Mouse (Mus musculus) liver, postnatal 0 days (tissue): ENCODE results near the gene AU040320. TPM values are rescaled to one million over a fixed set of nuclear protein-coding genes. Genes with fewer than 3 reads are reported as not detected.

ENCODE experiments used
- ATAC-seq: fragments of 200-750 bp; cut with Nextera tagmentation; 2 replicates; pipeline ENCODE4 v1.8.0; 2017; ENCODE audit warnings: mild to moderate bottlenecking, moderate library complexity
- DNase-seq: peaks from one replicate; pipeline ENCODE4 v3.0.0-alpha.2; 2016
- H3K27ac ChIP-seq: fragments of 300-500 bp; sonication (generic); 2 replicates; pipeline ENCODE4 v1.5.1; 2014; ENCODE audit warnings: antibody characterized with exemption, moderate library complexity, mild to moderate bottlenecking, low read depth
- H3K27me3 ChIP-seq: fragments of 300-500 bp; sonication (generic); 2 replicates; pipeline ENCODE4 v1.6.1; 2014; ENCODE audit warnings: low read length, control low read depth, mixed read lengths; ENCODE audit not compliant: insufficient read depth
- H3K36me3 ChIP-seq: fragments of 300-500 bp; sonication (generic); replicated peaks from 2 replicates; pipeline ENCODE4 v1.6.1; 2014; ENCODE audit warnings: mild to moderate bottlenecking, control low read depth, low read length, moderate library complexity, mixed read lengths; ENCODE audit not compliant: insufficient read depth
- H3K4me1 ChIP-seq: fragments of 300-500 bp; sonication (generic); 2 replicates; pipeline ENCODE4 v1.6.1; 2014; ENCODE audit warnings: antibody characterized with exemption, mild to moderate bottlenecking, control low read depth; ENCODE audit not compliant: insufficient read depth
- H3K4me2 ChIP-seq: fragments of 300-500 bp; sonication (generic); 2 replicates; pipeline ENCODE4 v1.6.1; 2014; ENCODE audit warnings: low read depth, mild to moderate bottlenecking, low read length, moderate library complexity, mixed read lengths
- H3K4me3 ChIP-seq: fragments of 300-500 bp; sonication (generic); 2 replicates; pipeline ENCODE4 v1.5.1; 2014; ENCODE audit warnings: low read depth, low read length
- H3K9ac ChIP-seq: fragments of 300-500 bp; sonication (generic); replicated peaks from 2 replicates; pipeline ENCODE4 v1.6.1; 2014; ENCODE audit warnings: mild to moderate bottlenecking, moderate library complexity
- H3K9me3 ChIP-seq: fragments of 300-500 bp; sonication (generic); 2 replicates; pipeline ENCODE4 v1.6.1; 2016; ENCODE audit warnings: mild to moderate bottlenecking, control low read depth, low read length, mixed read lengths
- CTCF ChIP-seq: sonication (generic); IDR thresholded peaks from 2 replicates; pipeline ENCODE4 v1.5.1; 2016; ENCODE audit warnings: antibody characterized with exemption, low read depth
- EP300 ChIP-seq: IDR thresholded peaks from 2 replicates; pipeline ENCODE4 v1.6.1; 2016; ENCODE audit warnings: antibody characterized with exemption, low read depth, mild to moderate bottlenecking
- WGBS: fragments of 180-500 bp; shearing (Covaris S2); extraction: QIAGEN DNeasy Blood & Tissue Kit; methylation state at CpG from one replicate; pipeline ENCODE4 v1.1.7; 2014; ENCODE audit not compliant: insufficient replicate concordance; 5-methylcytosine and 5-hydroxymethylcytosine counted together
- polyA plus RNA-seq: library from polyadenylated mRNA; unstranded; fragments of >200 nt; fragmentation: Nextera tagmentation; extraction: Ambion mirVana; gene quantifications from 2 replicates; pipeline ENCODE4 v1.2.1, GENCODE M21; 2015

Gene AU040320
- polyA plus RNA-seq, 1 experiment from 2014 or later, result 9.5 TPM

DNA sequence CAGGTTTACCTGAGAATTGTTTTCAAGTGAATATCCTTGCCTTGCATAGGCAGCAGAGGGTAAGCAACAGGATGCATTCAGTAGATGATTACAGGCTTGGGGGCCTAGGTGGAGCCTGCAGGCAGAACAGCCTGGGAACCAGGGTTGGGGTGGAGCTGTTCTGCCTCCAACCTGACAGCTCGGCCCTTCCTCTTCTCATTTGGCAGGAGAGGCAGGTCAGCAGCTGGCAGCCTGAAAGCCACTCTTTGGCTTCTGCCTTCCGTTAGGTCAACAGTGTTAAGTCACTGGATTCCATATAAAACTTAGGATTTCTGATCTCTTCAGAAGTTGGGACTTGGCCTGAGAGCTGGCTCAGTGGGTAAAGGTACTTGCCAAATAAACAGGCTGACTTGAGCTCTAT is 10.4 kb upstream of the AU040320 start:
- Histone ChIP-seq H3K4me1 (no peaks in the 10 kb centered on the region), H3K36me3 (peaks cover 32% of the 10 kb centered on the region), H3K4me2 (no peak overlapping the region), H3K9ac (no peak overlapping the region), H3K4me3 (no peak overlapping the region), H3K9me3 (no peaks in the 10 kb centered on the region), H3K27me3 (peaks cover 13% of the 10 kb centered on the region), H3K27ac (no peak overlapping the region)
- TF ChIP-seq EP300 (no peak), CTCF (no peak)
- DNase-seq, result no peak
- 57% methylated on average over 2 of the region's 2 CpGs for WGBS
- ATAC-seq, result no peak

- WGBS, result 44% methylated on average over 11 of the region's 11 CpGs
- ATAC-seq, result no peak
- no peak overlapping the region for H3K4me2 ChIP-seq
- H3K9me3 ChIP-seq, result no peaks in the 10 kb centered on the region
- H3K4me3 ChIP-seq, result no peak overlapping the region
- no peaks in the 10 kb centered on the region for H3K4me1 ChIP-seq
- no peak for TF ChIP-seq CTCF
- TF ChIP-seq EP300, result no peak
- H3K27ac ChIP-seq, result no peak overlapping the region
- peaks cover 32% of the 10 kb centered on the region for H3K36me3 ChIP-seq
- no peak overlapping the region for H3K9ac ChIP-seq
- peaks cover 5% of the 10 kb centered on the region; the same call in 1 of the 2 replicates for H3K27me3 ChIP-seq
- no peak for DNase-seq
These were observed 9.6 kb upstream of the AU040320 start for GRCm38 (mm10) chr4:126743713-126744112.

GRCm38 (mm10) chr4:126744831-126745230 is 8.5 kb upstream of the AU040320 start:
- DNase-seq (no peak), ATAC-seq (no peak)
- whole genome bisulfite sequencing, result 93% methylated on average over 14 of the region's 14 CpGs
- Histone ChIP-seq H3K4me1 (no peaks in the 10 kb centered on the region), H3K9me3 (no peaks in the 10 kb centered on the region), H3K4me3 (no peak overlapping the region), H3K27ac (no peak overlapping the region), H3K27me3 (no peaks in the 10 kb centered on the region; the same call in 1 of the 2 replicates), H3K4me2 (no peak overlapping the region), H3K36me3 (peaks cover 34% of the 10 kb centered on the region), H3K9ac (no peak overlapping the region)
- TF ChIP-seq CTCF, result no peak
- no peak for TF ChIP-seq EP300

GRCm38 (mm10) chr4:126745506-126746193 is 7.7 kb upstream of the AU040320 start:
- 47% methylated on average over 13 of the region's 13 CpGs for WGBS

GRCm38 (mm10) chr4:126746194-126746840 is 7.0 kb upstream of the AU040320 start:
- 85% methylated on average over 10 of the region's 10 CpGs for WGBS
- Histone ChIP-seq H3K4me1 (no peaks in the 10 kb centered on the region), H3K4me3 (no peak overlapping the region), H3K4me2 (no peak overlapping the region), H3K9ac (no peak overlapping the region), H3K36me3 (peaks cover 36% of the 10 kb centered on the region), H3K27ac (no peak overlapping the region), H3K27me3 (no peaks in the 10 kb centered on the region), H3K9me3 (no peaks in the 10 kb centered on the region)
- ATAC-seq, result no peak
- no peak for DNase-seq
- no peak for TF ChIP-seq EP300
- TF ChIP-seq CTCF, result no peak

More at GRCm38 (mm10) chr4:126745506-126746193, 7.7 kb upstream of the AU040320 start:
- H3K27me3 ChIP-seq, result no peaks in the 10 kb centered on the region
- no peak for ATAC-seq
- H3K9me3 ChIP-seq, result no peaks in the 10 kb centered on the region
- no peak overlapping the region for H3K4me2 ChIP-seq
- no peaks in the 10 kb centered on the region for H3K4me1 ChIP-seq
- peak; percentile 69 for DNase-seq
- no peak overlapping the region for H3K4me3 ChIP-seq
- no peak overlapping the region for H3K9ac ChIP-seq
- H3K36me3 ChIP-seq, result peaks cover 36% of the 10 kb centered on the region
- H3K27ac ChIP-seq, result no peak overlapping the region
- TF ChIP-seq CTCF, result peak; percentile 73
- TF ChIP-seq EP300, result no peak

GRCm38 (mm10) chr4:126748381-126748780 is 5.0 kb upstream of the AU040320 start:
- H3K4me3 ChIP-seq, result no peak overlapping the region
- DNase-seq (no peak), ATAC-seq (no peak)
- H3K27ac ChIP-seq, result no peak overlapping the region
- H3K4me2 ChIP-seq, result no peak overlapping the region
- no peaks in the 10 kb centered on the region for H3K9me3 ChIP-seq
- H3K9ac ChIP-seq, result no peak overlapping the region
- H3K36me3 ChIP-seq, result peaks cover 36% of the 10 kb centered on the region
- WGBS, result 93% methylated on average over 8 of the region's 8 CpGs
- no peaks in the 10 kb centered on the region for H3K27me3 ChIP-seq
- TF ChIP-seq CTCF (no peak), EP300 (no peak)
- peaks cover 11% of the 10 kb centered on the region for H3K4me1 ChIP-seq
